ENCODE assay signal across 9 mouse cellular contexts in the genomic region with DNA sequence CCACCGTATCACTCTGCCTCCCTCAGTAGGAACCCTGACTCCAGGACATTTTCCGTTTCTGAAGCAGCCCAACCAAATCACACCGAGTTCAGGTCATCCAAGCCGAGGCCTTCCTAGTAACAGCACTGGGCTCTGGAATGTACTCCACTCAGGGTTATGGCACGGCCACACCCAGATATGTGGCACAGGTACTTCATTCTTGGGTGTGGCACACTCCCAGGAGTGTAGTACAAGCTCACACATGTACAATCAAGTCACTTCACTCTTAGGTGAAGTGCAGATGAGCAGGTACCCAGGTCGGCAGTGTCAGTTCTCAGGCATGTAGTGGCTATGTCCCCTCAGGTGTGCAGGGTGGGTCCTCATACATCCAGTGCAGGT. TPM values are rescaled to one million over a fixed set of nuclear protein-coding genes. Genes with fewer than 3 reads are reported as not detected.
DNase-seq lines count a peak whose midpoint lies in the region; ATAC-seq lines count a peak whose summit lies in the region.
"Had no signal": no experiment of that assay in that cellular context is flagged by ENCODE, and none has a peak within 500 bp of the region (broad histone marks: within the 10 kb centered on the region; RNA-seq: fewer than 3 reads in every experiment).

No protein-coding gene starts in this region.

- H3K4me1 ChIP-seq in kidney, embryonic 14.5 days (ENCODE audit: control insufficient read depth, insufficient read depth, low read length), result no peaks in the 10 kb centered on the region
- H3K4me1 ChIP-seq in neural tube, embryonic 15.5 days, result no peaks in the 10 kb centered on the region

- no peaks in the 10 kb centered on the region for H3K9me3 ChIP-seq in kidney, embryonic 14.5 days (ENCODE audit: control insufficient read depth, low read length)
- no peaks in the 10 kb centered on the region for H3K9me3 ChIP-seq in neural tube, embryonic 15.5 days (replicated peaks)

- no peaks in the 10 kb centered on the region for H3K27me3 ChIP-seq in kidney, embryonic 14.5 days (ENCODE audit: control insufficient read depth, insufficient read depth, low read length)
- no peaks in the 10 kb centered on the region for H3K27me3 ChIP-seq in neural tube, embryonic 15.5 days (replicated peaks)

- no peak overlapping the region for H3K4me3 ChIP-seq in kidney, embryonic 14.5 days (ENCODE audit: low read length)
- H3K4me3 ChIP-seq in neural tube, embryonic 15.5 days (replicated peaks), result no peak overlapping the region
- H3K4me3 ChIP-seq: left cerebral cortex, adult 2 months had no signal

- peaks cover 42% of the 10 kb centered on the region; the same call in 1 of the 2 replicates for H3K36me3 ChIP-seq in kidney, embryonic 14.5 days (ENCODE audit: control insufficient read depth, insufficient read depth, low read length)
- peaks cover 51% of the 10 kb centered on the region for H3K36me3 ChIP-seq in neural tube, embryonic 15.5 days

- WGBS in kidney, embryonic 14.5 days, result 76% methylated on average over 6 of the region's 6 CpGs
- 80% methylated on average over 6 of the region's 6 CpGs for WGBS in neural tube, embryonic 15.5 days

- DNase-seq in kidney, adult 18-20 months, result no peak
- DNase-seq in lung, adult 18-20 months, result peak; percentile 34 to 39
- no peak for DNase-seq in adrenal gland, adult (ENCODE audit: inconsistent age in 2 of 2, low spot score in 1 of 2)
- no peak for DNase-seq in left cerebral cortex, adult 18-20 months (ENCODE audit: low spot score in 2 of 2)
- no peak for DNase-seq in cerebellum, adult 8-10 months

- H3K4me2 ChIP-seq in kidney, embryonic 14.5 days (replicated peaks; ENCODE audit: low read depth, low read length), result no peak overlapping the region
- H3K4me2 ChIP-seq in neural tube, embryonic 15.5 days, result no peak overlapping the region

- no peak overlapping the region for H3K27ac ChIP-seq in kidney, embryonic 14.5 days (ENCODE audit: low read depth, low read length)
- no peak overlapping the region for H3K27ac ChIP-seq in neural tube, embryonic 15.5 days (replicated peaks)
- H3K27ac ChIP-seq: left cerebral cortex, adult 2 months had no signal

- H3K9ac ChIP-seq in kidney, embryonic 14.5 days (ENCODE audit: low read depth, low read length), result no peak overlapping the region
- no peak overlapping the region for H3K9ac ChIP-seq in neural tube, embryonic 15.5 days (replicated peaks)

- ATAC-seq in kidney, embryonic 14.5 days (ENCODE audit: low FRiP score, low TSS enrichment), result peak; percentile 29; the same call in 1 of the 2 replicates
- ATAC-seq in erythroblast, adult 5-6 weeks (replicated peaks; ENCODE audit: low FRiP score, poor library complexity, severe bottlenecking), result 0 out of 2 replicates have a peak, but pooled peaks have one; percentile 29
- peak; percentile 42; the same call in 1 of the 2 replicates for ATAC-seq in neural tube, embryonic 15.5 days (ENCODE audit: low FRiP score)

RNA-seq across cellular contexts. Expression of gene Ahrr, which starts 9.5 kb away (rescaled TPM):
- polyA plus RNA-seq in kidney, embryonic 14.5 days (2014; fragmentation: Nextera tagmentation; extraction: Ambion mirVana), result 0.39 and 0.65 TPM in 2 replicates
- total RNA-seq in erythroblast, adult 5-6 weeks (2015; ENCODE audit: low replicate concordance), result not detected in 2 replicates
- total RNA-seq in erythroblast, adult 5-6 weeks (2017; ENCODE audit: low replicate concordance), result 0.51 TPM in 1 of 2 replicates, not detected in the other
- 0.33 and 0.36 TPM in 2 replicates for polyA plus RNA-seq in neural tube, embryonic 15.5 days (2015; fragmentation: Nextera tagmentation; extraction: Ambion mirVana)
- total RNA-seq in left cerebral cortex, adult 18-20 months (2021), result 1 to 10 TPM; 1.4 to 2.1 TPM

RNA-seq across cellular contexts. Expression of gene Pdcd6, which starts 15.8 kb away (rescaled TPM):
- polyA plus RNA-seq in kidney, embryonic 14.5 days (2014; fragmentation: Nextera tagmentation; extraction: Ambion mirVana), result 163 and 185 TPM in 2 replicates
- total RNA-seq in erythroblast, adult 5-6 weeks (2015; ENCODE audit: low replicate concordance), result 39.9 and 42.5 TPM in 2 replicates
- total RNA-seq in erythroblast, adult 5-6 weeks (2017; ENCODE audit: low replicate concordance), result 25.8 and 25.9 TPM in 2 replicates
- 112 and 118 TPM in 2 replicates for polyA plus RNA-seq in neural tube, embryonic 15.5 days (2015; fragmentation: Nextera tagmentation; extraction: Ambion mirVana)
- 10 to 100 TPM; 79.6 to 79.7 TPM for total RNA-seq in left cerebral cortex, adult 18-20 months (2021)

RNA-seq across cellular contexts. Expression of gene Sdha, which starts 48.5 kb away (rescaled TPM):
- 162 and 268 TPM in 2 replicates for polyA plus RNA-seq in kidney, embryonic 14.5 days (2014; fragmentation: Nextera tagmentation; extraction: Ambion mirVana)
- total RNA-seq in erythroblast, adult 5-6 weeks (2015; ENCODE audit: low replicate concordance), result 50.3 and 53.9 TPM in 2 replicates
- total RNA-seq in erythroblast, adult 5-6 weeks (2017; ENCODE audit: low replicate concordance), result 49.2 and 54.2 TPM in 2 replicates
- 231 and 262 TPM in 2 replicates for polyA plus RNA-seq in neural tube, embryonic 15.5 days (2015; fragmentation: Nextera tagmentation; extraction: Ambion mirVana)
- 100 to 1,000 TPM; 350 to 353 TPM for total RNA-seq in left cerebral cortex, adult 18-20 months (2021)

RNA-seq across cellular contexts. Expression of gene Ccdc127, which starts 48.5 kb away (rescaled TPM):
- polyA plus RNA-seq in kidney, embryonic 14.5 days (2014; fragmentation: Nextera tagmentation; extraction: Ambion mirVana), result 53.2 and 55.5 TPM in 2 replicates
- total RNA-seq in erythroblast, adult 5-6 weeks (2015; ENCODE audit: low replicate concordance), result 15.5 and 21.9 TPM in 2 replicates
- total RNA-seq in erythroblast, adult 5-6 weeks (2017; ENCODE audit: low replicate concordance), result 6.5 and 11.3 TPM in 2 replicates
- polyA plus RNA-seq in neural tube, embryonic 15.5 days (2015; fragmentation: Nextera tagmentation; extraction: Ambion mirVana), result 47.6 and 52.0 TPM in 2 replicates
- 10 to 100 TPM; 87.0 to 90.7 TPM for total RNA-seq in left cerebral cortex, adult 18-20 months (2021)

Comparison
In these comparisons a context has a peak if more than half of its experiments do, and no peak if none do; other contexts are left out.
1. DNase-seq: peak in lung, adult 18-20 months (2 of 2); none in kidney, adult 18-20 months (single experiment), adrenal gland, adult (0 of 2), left cerebral cortex, adult 18-20 months (0 of 2) and cerebellum, adult 8-10 months (single experiment).
2. RNA of gene Sdha, which starts 48.5 kb away (total RNA-seq): 350 to 353 TPM in left cerebral cortex, adult 18-20 months; 49.2 to 54.2 TPM in erythroblast, adult 5-6 weeks; every median in the first group is over 4 times any median in the second.
3. Peak in every context shown above with its lines, with median percentiles within 50 percentile points of each other: ATAC-seq.